Mouse (Mus musculus): ENCODE data around the gene Mier2.

Gene Mier2

DNA sequence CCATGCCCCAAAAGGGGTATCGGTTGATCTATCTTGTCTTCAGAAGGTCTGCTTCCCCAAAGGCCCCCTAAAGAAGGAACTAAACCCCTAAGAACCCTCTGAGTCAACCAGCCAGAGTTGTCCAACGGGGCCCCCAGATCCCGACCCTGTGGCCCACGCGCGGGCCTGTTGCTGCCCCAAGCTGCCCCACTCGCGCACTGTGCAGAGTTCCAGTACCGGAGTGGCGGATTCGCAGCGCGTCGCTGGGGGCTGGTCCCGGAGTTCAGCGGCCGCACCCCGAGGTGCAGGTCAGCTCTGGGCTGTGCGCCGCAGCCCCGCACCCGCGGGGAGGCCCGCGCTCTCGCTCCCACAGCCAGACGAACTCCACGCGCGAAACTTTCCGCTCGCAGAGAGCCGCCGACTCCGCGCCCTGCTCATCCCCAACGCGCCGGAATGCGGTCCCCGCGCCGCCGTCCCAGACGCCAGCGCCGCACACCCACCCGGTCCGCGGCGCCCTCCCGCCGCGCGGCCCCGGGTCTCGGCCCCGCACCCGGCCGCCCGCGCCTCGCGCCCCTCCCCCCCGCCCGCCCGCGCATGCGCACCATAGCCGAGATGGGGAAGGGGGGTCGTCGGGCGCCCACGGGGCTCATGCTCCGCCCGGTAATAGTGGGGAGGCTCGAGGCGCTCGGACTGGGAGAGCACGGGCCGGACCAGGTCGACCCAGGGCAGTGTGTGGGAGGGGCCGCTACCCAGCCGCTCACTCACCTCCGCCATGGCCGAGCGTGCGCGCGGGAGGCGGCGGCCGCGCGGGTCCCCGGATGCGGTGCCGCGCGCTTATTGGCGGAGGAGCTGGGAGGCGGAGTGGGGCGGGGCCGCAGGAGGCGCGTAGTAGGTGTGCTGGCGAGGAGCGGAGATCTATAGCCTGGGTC, at the start of gene Mier2:
Gene Mier2, minus strand, starts transcription at position 870 of the 908 bp plus-strand sequence.
- peak; percentile 75 for DNase-seq

DNA sequence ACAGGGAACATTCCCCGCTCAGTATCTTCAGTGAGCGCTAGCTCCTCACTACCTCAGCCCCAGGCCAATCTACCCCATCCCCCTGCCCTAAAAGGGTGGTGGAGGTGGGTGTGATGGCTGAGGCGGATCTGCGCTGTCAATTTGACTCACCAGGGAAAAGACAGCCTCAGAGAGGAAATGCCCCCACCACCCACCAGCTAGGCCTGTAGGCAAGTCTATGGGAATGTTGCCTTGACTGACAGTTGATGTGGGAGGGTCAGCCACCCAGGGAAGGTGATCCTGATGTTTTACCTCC, 42.9 kb upstream of the Mier2 start:
- no peak for DNase-seq

DNA sequence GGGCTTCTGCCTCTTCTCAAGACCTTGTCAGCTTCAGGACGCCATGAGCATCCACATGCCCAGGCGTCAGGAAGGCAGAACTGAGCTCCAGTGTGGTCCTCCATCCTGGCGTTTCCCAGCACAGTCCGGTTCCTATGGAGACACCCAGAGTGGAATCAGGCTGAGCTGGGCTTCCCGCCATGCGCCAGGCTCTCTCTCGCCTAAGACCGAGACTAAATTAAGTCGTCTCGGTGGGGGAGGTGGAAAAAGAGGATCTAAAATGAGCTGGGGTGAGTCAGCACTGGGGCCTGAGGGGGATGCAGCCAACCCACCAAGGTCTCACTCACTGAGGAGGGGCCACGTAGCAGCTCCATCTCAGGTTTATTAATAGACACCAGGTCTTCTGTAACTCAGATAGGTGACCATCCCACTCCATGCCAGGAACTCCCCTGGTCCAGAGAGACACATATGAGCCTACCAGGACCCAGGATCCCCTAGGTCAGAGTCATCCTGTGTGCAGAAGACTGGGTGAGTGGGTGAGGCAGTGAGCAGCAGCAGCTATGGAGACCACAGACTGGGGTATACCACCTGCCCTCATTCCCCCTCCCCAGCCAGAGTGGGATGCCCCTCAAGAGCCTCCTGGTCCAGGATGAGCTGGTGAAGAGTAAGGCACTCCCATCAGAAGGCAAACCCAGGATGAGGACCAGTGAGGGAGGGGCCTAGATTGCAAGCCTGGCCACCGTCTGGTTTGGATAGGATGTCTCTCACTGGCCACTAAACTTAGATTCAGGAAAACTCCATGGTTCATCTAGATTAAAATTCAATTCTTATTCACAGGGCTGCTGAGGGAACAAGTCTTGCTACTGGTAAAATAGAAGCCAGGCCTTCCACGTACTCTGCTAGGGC, 42.3 kb upstream of the Mier2 start:
- no peak for DNase-seq

GRCm38 (mm10) chr10:79595590-79595929, 40.6 kb upstream of the Mier2 start:
- DNase-seq = no peak

DNA sequence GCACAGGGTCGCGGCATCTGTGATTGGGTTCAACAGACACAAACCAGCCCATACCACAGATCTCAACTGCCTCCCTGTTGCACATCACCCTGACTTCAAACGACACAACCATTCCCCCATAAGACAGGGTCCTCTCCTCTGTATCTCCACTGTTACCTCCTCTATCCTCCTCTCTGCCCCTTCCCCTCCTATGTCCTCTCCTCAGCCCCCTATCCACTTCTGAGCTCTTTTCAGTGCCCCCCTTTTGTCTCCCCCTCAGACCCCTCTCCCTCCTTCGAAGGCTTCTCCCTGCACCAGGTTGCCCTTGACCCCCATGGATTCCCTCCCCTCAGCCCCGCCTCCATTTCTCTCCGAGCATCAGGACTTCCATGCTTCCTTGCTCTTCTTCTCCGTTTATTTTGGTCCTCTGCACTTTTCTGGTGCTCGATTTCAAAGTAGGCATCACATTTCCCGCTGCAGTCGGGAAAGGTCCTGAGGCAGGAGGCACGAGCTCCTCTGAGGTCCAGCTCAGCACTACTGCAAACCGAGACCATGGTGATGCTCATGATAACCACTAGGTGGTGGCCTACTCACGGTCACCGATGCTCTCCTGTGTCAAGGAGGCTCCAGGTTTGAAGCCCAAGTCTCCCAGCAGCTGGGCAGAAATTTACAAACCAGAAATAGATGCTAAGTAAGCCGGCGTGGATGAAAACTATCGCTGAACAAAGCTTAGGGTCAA, 40.0 kb upstream of the Mier2 start:
- peak; percentile 68 for DNase-seq

GRCm38 (mm10) chr10:79594111-79594510, 39.1 kb upstream of the Mier2 start:
- DNase-seq = no peak

- no peak for DNase-seq
Measured at GRCm38 (mm10) chr10:79590702-79591101, 35.7 kb upstream of the Mier2 start.

GRCm38 (mm10) chr10:79587752-79588126, 32.7 kb upstream of the Mier2 start:
- DNase-seq = no peak

GRCm38 (mm10) chr10:79587061-79587751, 32.2 kb upstream of the Mier2 start, which contains the start of gene Theg:
Theg (minus strand) TSS chr10:79587331.
- no peak for DNase-seq

- DNase-seq = no peak
Measured at GRCm38 (mm10) chr10:79586243-79586642, 31.2 kb upstream of the Mier2 start.

DNA sequence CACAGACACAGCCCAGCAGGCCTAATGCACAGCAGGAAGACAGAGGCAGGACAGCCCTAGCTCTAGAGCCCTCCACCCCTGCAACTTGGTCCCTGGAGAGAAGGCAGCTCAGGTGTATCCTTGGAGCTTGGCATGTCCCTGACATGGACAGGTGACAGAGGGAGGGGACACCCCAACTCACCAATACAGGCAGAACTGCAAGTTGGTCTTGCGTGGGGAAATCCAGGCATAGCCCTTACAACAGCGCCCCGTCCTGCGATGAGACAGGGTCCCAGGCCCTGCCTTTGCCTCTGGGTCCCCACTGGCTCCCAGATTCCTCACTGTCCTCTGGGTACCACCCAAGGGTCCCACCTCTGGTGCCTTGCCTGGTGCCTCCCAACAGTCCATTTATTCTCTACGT, 30.7 kb upstream of the Mier2 start:
- DNase-seq = no peak

GRCm38 (mm10) chr10:79585136-79585535, 30.1 kb upstream of the Mier2 start:
- DNase-seq = no peak

DNA sequence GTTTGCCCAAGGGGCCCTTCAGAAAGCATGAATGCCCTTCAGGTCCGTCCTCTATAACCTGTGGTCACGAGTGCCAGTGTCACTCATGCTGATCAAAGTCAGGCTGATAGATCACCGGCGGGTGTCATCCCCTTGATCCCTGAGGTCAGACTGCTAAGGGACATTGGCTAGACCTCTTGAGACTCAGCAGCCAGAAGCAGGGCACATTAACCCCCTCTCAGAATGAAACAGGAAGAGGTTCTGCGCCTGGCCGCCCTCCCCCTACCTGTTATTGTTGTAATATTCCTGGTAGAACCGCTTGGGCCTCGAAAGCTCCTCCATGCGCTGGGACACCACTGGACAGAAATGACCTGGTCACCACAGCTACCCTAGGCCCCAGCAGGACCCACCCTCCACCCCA, 29.4 kb upstream of the Mier2 start:
- no peak for DNase-seq

DNA sequence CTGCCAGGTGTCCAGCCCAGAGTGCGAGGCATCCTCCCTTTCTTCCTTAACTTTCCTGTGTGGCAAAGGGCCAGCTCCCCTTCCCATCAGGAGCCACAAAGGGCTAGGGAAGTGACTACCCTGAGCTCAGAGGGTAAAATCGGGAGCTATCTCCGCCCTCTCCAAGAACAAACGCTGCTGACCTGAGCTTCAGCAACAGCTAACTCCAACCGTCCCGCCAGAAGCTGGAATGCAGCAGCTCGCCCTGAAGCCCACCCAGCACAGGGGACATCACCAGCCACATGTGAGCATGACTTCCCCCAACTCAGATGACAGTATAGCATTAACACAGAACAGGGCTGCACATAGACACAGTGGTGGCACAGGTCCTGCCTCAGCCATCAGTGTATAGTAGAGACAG, 29.0 kb upstream of the Mier2 start:
- no peak for DNase-seq

GRCm38 (mm10) chr10:79581501-79581900, 26.5 kb upstream of the Mier2 start:
- no peak for DNase-seq

DNA sequence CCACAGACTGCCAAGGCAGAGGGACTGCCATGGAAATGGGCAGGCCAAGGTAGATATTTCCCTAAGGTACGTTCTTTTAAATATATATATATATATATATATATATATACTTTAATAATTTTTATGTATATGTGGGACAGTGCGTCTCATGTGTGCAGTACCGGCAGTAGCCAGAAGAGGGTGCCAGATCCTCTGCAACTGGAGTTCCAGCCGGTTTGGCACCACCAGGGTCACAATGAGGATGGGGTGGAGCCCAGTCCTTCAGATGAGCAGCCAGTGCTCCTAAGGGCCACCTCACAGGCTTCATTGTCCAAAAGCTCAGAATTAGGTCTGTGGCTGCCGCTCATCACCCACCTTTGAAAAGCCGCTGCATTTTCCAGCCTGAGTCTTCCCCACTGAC, 25.8 kb upstream of the Mier2 start:
- DNase-seq = peak; percentile 42

GRCm38 (mm10) chr10:79580356-79580755, 25.4 kb upstream of the Mier2 start:
- no peak for DNase-seq

GRCm38 (mm10) chr10:79579781-79580180, 24.8 kb upstream of the Mier2 start:
- no peak for DNase-seq

GRCm38 (mm10) chr10:79578891-79579290, 23.9 kb upstream of the Mier2 start:
- no peak for DNase-seq

DNA sequence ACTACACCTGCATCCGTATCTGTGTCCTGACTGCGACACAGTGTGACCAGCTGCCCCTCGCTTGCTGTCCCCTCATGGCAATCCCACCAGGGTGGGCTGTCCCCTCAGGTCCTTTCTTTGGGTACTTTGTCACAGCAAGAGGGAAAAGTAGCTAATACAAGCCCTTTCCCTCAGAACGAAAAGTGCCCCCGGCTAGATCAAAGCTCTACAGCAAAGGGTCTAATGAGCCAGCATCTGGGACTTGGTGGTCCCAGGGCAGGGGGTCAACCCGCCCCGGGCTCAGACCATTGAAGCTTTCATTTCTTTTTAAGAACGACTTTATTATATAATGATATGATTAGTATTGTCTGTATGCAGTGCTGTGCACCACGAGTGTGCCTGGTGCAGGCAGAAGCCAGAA, 23.3 kb upstream of the Mier2 start:
- DNase-seq = no peak

GRCm38 (mm10) chr10:79577376-79577775, 22.4 kb upstream of the Mier2 start:
- no peak for DNase-seq

- DNase-seq = no peak
Measured at GRCm38 (mm10) chr10:79575754-79576153, 20.8 kb upstream of the Mier2 start.

GRCm38 (mm10) chr10:79574796-79575195, 19.8 kb upstream of the Mier2 start:
- DNase-seq = no peak
